Mouse (Mus musculus): Measurements from ENCODE around the gene Ebf1. TPM values are rescaled to one million over a fixed set of nuclear protein-coding genes. Genes with fewer than 3 reads are reported as not detected.

Gene Ebf1
- polyA plus RNA-seq, 1 experiment from 2014 or later, result 43.7 TPM

GRCm38 (mm10) chr11:44792816-44793215, 175.7 kb downstream of the Ebf1 start:
- no peak overlapping the region for H3K4me2 ChIP-seq (ENCODE audit: low read length)
- H3K27me3 ChIP-seq (replicated peaks; ENCODE audit: control insufficient read depth, insufficient read depth, low read length), result peaks cover 76% of the 10 kb centered on the region
- no peak for ATAC-seq

GRCm38 (mm10) chr11:44794883-44795282, 177.8 kb downstream of the Ebf1 start:
- H3K9ac ChIP-seq (replicated peaks; ENCODE audit: low read depth, low read length), result no peak overlapping the region
- H3K9me3 ChIP-seq (ENCODE audit: control insufficient read depth, low read length), result no peaks in the 10 kb centered on the region
- H3K36me3 ChIP-seq (ENCODE audit: control insufficient read depth, insufficient read depth), result no peaks in the 10 kb centered on the region
- peaks cover 6% of the 10 kb centered on the region for H3K4me1 ChIP-seq (replicated peaks; ENCODE audit: control insufficient read depth, insufficient read depth, low read length)
- peak; percentile 58 for ATAC-seq
- 65% methylated on average over 4 of the region's 4 CpGs for WGBS
- H3K27ac ChIP-seq (ENCODE audit: low read length), result no peak overlapping the region
- peaks cover 70% of the 10 kb centered on the region for H3K27me3 ChIP-seq (replicated peaks; ENCODE audit: control insufficient read depth, insufficient read depth, low read length)
- H3K4me3 ChIP-seq (replicated peaks; ENCODE audit: low read length), result no peak overlapping the region
- H3K4me2 ChIP-seq (ENCODE audit: low read length), result no peak overlapping the region

More at GRCm38 (mm10) chr11:44792816-44793215, 175.7 kb downstream of the Ebf1 start:
- Histone ChIP-seq H3K9me3 (ENCODE audit: control insufficient read depth, low read length) (no peaks in the 10 kb centered on the region), H3K4me1 (replicated peaks; ENCODE audit: control insufficient read depth, insufficient read depth, low read length) (0 out of 2 replicates have a peak, but pooled peaks cover 2% of the 10 kb centered on the region), H3K4me3 (replicated peaks; ENCODE audit: low read length) (no peak overlapping the region), H3K9ac (replicated peaks; ENCODE audit: low read depth, low read length) (no peak overlapping the region), H3K36me3 (ENCODE audit: control insufficient read depth, insufficient read depth) (no peaks in the 10 kb centered on the region), H3K27ac (ENCODE audit: low read length) (no peak overlapping the region)
- WGBS, result 1% methylated on average over 3 of the region's 3 CpGs

- H3K27me3 ChIP-seq (replicated peaks; ENCODE audit: control insufficient read depth, insufficient read depth, low read length), result peaks cover 65% of the 10 kb centered on the region
- WGBS, result 85% methylated on average over 3 of the region's 3 CpGs
Observed at GRCm38 (mm10) chr11:44795767-44796166, 178.7 kb downstream of the Ebf1 start.

GRCm38 (mm10) chr11:44798270-44798669, 181.2 kb downstream of the Ebf1 start:
- no peak overlapping the region for H3K27ac ChIP-seq (ENCODE audit: low read length)
- no peak overlapping the region for H3K4me2 ChIP-seq (ENCODE audit: low read length)
- no peaks in the 10 kb centered on the region for H3K9me3 ChIP-seq (ENCODE audit: control insufficient read depth, low read length)
- peaks cover 19% of the 10 kb centered on the region for H3K4me1 ChIP-seq (replicated peaks; ENCODE audit: control insufficient read depth, insufficient read depth, low read length)
- no peak for ATAC-seq
- peaks cover 55% of the 10 kb centered on the region for H3K27me3 ChIP-seq (replicated peaks; ENCODE audit: control insufficient read depth, insufficient read depth, low read length)
- H3K9ac ChIP-seq (replicated peaks; ENCODE audit: low read depth, low read length), result no peak overlapping the region
- WGBS, result 45% methylated on average over 3 of the region's 3 CpGs
- no peak overlapping the region for H3K4me3 ChIP-seq (replicated peaks; ENCODE audit: low read length)
- no peaks in the 10 kb centered on the region for H3K36me3 ChIP-seq (ENCODE audit: control insufficient read depth, insufficient read depth)

More at GRCm38 (mm10) chr11:44795767-44796166, 178.7 kb downstream of the Ebf1 start:
- H3K27ac ChIP-seq (ENCODE audit: low read length), result no peak overlapping the region
- no peak overlapping the region for H3K4me2 ChIP-seq (ENCODE audit: low read length)
- H3K9me3 ChIP-seq (ENCODE audit: control insufficient read depth, low read length), result no peaks in the 10 kb centered on the region
- no peaks in the 10 kb centered on the region for H3K36me3 ChIP-seq (ENCODE audit: control insufficient read depth, insufficient read depth)
- peaks cover 13% of the 10 kb centered on the region for H3K4me1 ChIP-seq (replicated peaks; ENCODE audit: control insufficient read depth, insufficient read depth, low read length)
- no peak overlapping the region for H3K9ac ChIP-seq (replicated peaks; ENCODE audit: low read depth, low read length)
- no peak overlapping the region for H3K4me3 ChIP-seq (replicated peaks; ENCODE audit: low read length)
- no peak for ATAC-seq

DNA sequence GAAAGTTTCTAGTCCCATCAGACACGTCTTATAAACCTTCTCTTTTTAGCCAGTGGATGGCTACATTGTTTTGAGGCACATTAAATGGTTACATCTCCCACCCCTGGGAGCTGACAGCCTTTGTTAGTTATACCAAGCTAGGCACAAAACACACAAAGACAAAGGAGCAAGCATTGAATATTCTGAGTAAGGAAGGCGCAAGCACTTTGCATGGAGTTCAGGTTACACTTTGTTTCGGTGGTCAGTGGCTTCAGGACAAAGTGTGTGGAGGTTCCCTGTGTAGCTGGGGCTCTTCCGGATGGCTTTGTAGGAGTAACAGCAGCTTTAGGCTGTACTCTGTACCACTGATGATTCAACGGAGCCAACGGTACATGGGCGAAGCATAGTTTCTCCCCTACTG, 186.9 kb downstream of the Ebf1 start:
- no peak overlapping the region for H3K27ac ChIP-seq (ENCODE audit: low read length)
- H3K4me3 ChIP-seq (replicated peaks; ENCODE audit: low read length), result no peak overlapping the region
- no peaks in the 10 kb centered on the region for H3K36me3 ChIP-seq (ENCODE audit: control insufficient read depth, insufficient read depth)
- peaks cover 21% of the 10 kb centered on the region for H3K4me1 ChIP-seq (replicated peaks; ENCODE audit: control insufficient read depth, insufficient read depth, low read length)
- ATAC-seq, result no peak
- H3K27me3 ChIP-seq (replicated peaks; ENCODE audit: control insufficient read depth, insufficient read depth, low read length), result peaks cover 18% of the 10 kb centered on the region
- H3K4me2 ChIP-seq (ENCODE audit: low read length), result no peak overlapping the region
- 58% methylated on average over 7 of the region's 7 CpGs for WGBS
- no peak overlapping the region for H3K9ac ChIP-seq (replicated peaks; ENCODE audit: low read depth, low read length)
- H3K9me3 ChIP-seq (ENCODE audit: control insufficient read depth, low read length), result no peaks in the 10 kb centered on the region

DNA sequence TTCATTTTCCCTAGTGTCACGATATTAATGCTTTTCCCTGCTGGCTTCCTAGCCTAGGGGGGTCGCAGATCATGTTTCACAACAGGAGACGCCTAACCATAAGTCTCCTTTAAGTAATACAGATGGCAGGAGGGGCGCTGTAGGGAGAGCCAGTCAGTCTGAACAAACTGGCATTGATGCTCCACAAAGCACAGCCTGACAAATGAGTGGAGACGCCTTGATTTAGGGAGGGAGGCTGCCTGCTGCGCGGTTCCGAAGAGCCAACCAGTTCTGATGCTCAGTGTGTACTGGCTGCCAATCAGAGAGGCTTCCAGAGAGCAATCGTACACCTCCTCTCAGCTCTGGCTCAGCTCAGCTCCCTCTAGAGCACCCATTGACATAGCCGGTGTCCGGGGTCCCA, 189.5 kb downstream of the Ebf1 start:
- ATAC-seq, result peak; percentile 84
- 12% methylated on average over 11 of the region's 11 CpGs for WGBS
- Histone ChIP-seq H3K9me3 (ENCODE audit: control insufficient read depth, low read length) (no peaks in the 10 kb centered on the region), H3K4me1 (replicated peaks; ENCODE audit: control insufficient read depth, insufficient read depth, low read length) (peaks cover 5% of the 10 kb centered on the region), H3K4me3 (replicated peaks; ENCODE audit: low read length) (no peak overlapping the region), H3K27me3 (replicated peaks; ENCODE audit: control insufficient read depth, insufficient read depth, low read length) (peaks cover 15% of the 10 kb centered on the region), H3K36me3 (ENCODE audit: control insufficient read depth, insufficient read depth) (no peaks in the 10 kb centered on the region), H3K9ac (replicated peaks; ENCODE audit: low read depth, low read length) (no peak overlapping the region), H3K27ac (ENCODE audit: low read length) (no peak overlapping the region), H3K4me2 (ENCODE audit: low read length) (peak overlapping the region; percentile 9; the same call in 1 of the 2 replicates)

DNA sequence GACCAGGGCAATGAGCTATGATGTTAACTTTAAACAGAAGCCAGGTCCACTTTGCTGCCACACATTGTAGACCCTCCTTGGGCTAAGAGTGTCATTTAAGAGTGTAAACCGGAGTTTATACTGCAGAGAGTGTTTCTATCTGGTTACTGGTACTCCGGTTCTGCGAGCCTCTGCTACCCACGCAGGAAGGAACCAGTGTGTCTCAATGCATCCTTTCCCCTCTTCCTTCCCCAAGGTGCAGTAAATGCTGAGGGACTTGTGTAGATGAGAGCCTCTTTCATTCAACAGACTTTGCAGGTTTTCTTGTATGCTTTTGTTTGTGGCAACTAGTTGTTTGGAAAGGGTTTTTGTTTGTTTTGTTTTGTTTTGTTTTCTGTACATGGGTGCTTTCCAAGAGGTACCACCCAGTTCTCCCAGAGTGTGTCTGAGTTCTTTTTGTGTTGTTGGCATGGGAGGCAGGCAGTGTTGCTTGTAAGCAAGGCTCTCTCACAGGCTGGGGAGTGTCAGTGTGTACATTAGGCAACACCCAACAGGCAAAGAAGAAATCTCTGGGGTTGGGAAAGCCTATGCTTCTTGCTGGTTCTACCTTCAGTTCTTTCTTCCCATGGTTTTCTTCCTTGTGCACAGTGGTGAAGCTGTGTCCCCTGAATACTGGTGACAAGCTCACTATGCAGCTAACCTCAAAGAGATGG, 191.9 kb downstream of the Ebf1 start:
- Histone ChIP-seq H3K27me3 (replicated peaks; ENCODE audit: control insufficient read depth, insufficient read depth, low read length) (peaks cover 13% of the 10 kb centered on the region), H3K9me3 (ENCODE audit: control insufficient read depth, low read length) (no peaks in the 10 kb centered on the region), H3K4me2 (ENCODE audit: low read length) (no peak overlapping the region), H3K27ac (ENCODE audit: low read length) (no peak overlapping the region), H3K4me1 (replicated peaks; ENCODE audit: control insufficient read depth, insufficient read depth, low read length) (peaks cover 5% of the 10 kb centered on the region), H3K36me3 (ENCODE audit: control insufficient read depth, insufficient read depth) (no peaks in the 10 kb centered on the region), H3K9ac (replicated peaks; ENCODE audit: low read depth, low read length) (no peak overlapping the region), H3K4me3 (replicated peaks; ENCODE audit: low read length) (no peak overlapping the region)
- 84% methylated on average over 4 of the region's 4 CpGs for WGBS
- ATAC-seq, result no peak

DNA sequence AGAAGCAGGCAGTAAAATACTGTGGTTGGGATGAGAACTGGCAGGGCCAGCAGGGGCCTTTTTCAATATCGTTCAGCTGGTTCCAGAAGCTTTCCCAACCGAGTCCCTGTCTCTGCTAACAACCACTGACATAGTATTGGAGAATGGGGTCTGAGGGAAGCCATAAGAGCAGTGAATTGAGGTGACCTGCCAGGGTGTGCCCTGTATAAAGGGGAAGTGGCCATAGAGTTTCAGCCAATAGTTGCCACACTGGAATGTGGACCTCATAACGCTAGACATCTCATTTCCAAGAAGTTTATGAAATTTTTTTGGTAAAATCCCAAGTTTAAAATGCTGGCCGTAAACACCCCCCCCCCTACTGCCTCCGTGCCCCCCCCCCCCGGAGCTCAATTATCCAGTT, 193.9 kb downstream of the Ebf1 start:
- no peak for ATAC-seq
- Histone ChIP-seq H3K27me3 (replicated peaks; ENCODE audit: control insufficient read depth, insufficient read depth, low read length) (peaks cover 15% of the 10 kb centered on the region), H3K4me3 (replicated peaks; ENCODE audit: low read length) (no peak overlapping the region), H3K27ac (ENCODE audit: low read length) (no peak overlapping the region), H3K4me1 (replicated peaks; ENCODE audit: control insufficient read depth, insufficient read depth, low read length) (peaks cover 5% of the 10 kb centered on the region), H3K4me2 (ENCODE audit: low read length) (no peak overlapping the region), H3K9me3 (ENCODE audit: control insufficient read depth, low read length) (no peaks in the 10 kb centered on the region), H3K9ac (replicated peaks; ENCODE audit: low read depth, low read length) (no peak overlapping the region), H3K36me3 (ENCODE audit: control insufficient read depth, insufficient read depth) (no peaks in the 10 kb centered on the region)
- 78% methylated on average over 6 of the region's 6 CpGs for WGBS

- no peak overlapping the region for H3K9ac ChIP-seq (replicated peaks; ENCODE audit: low read depth, low read length)
- H3K27me3 ChIP-seq (replicated peaks; ENCODE audit: control insufficient read depth, insufficient read depth, low read length), result peaks cover 18% of the 10 kb centered on the region
- H3K4me1 ChIP-seq (replicated peaks; ENCODE audit: control insufficient read depth, insufficient read depth, low read length), result no peaks in the 10 kb centered on the region
- no peaks in the 10 kb centered on the region for H3K9me3 ChIP-seq (ENCODE audit: control insufficient read depth, low read length)
- no peak overlapping the region for H3K4me3 ChIP-seq (replicated peaks; ENCODE audit: low read length)
- ATAC-seq, result no peak
- H3K27ac ChIP-seq (ENCODE audit: low read length), result no peak overlapping the region
- no peak overlapping the region for H3K4me2 ChIP-seq (ENCODE audit: low read length)
- no peaks in the 10 kb centered on the region for H3K36me3 ChIP-seq (ENCODE audit: control insufficient read depth, insufficient read depth)
- 88% methylated on average over 5 of the region's 5 CpGs for WGBS
Observed at GRCm38 (mm10) chr11:44812193-44812746, 195.2 kb downstream of the Ebf1 start.
